8 mouse cellular contexts compared by ENCODE assay signal in the genomic region with DNA sequence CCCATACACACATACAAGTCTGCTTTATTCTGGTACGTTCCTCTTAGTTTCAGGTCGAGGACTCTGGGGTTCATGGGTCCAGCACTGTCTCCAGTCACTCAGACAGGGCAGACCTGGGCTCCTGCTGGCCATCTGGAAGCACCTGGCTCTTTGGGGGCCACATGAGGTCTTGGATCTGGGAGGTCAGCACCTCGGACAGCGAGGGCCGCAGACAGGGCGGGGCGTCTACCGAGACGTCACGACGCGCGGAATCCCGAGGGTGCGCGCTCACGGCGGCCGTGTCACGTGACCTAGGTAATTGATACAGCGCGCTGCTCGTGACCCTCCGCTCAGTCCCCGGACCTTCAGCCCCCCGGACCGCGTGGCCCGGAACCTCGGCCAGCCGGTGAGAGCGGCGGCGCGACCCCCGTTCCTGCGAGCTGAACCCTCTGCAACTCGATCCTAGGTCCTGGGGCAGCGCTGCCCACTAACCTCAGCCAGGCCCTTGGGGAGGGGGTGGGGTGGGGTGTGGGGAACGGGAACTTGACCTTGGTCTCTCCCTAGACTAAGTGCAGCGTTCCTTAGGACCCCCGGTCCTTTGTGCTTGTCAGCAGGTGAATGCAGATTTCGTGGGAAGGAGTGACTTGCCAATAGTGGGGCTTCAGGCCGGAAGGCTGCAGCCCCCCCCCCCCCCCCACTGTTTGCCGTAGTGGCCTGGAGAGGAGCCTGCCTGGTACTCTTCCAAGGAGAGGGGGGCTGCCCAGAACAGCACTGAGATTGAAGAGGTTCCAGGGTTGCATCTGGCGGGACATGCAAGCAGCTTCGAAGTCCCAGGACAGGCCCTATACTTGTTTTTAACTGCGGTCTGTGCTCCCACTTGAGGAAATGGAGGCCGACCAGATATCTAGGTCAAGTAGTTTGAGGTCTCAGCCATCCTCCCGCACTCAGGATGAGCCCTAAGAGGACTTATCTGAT. TPM values are rescaled to one million over a fixed set of nuclear protein-coding genes. Genes with fewer than 3 reads are reported as not detected.
DNase-seq lines count a peak whose midpoint lies in the region; ATAC-seq lines count a peak whose summit lies in the region.

A gene (plus strand): TSS at position 288 of the 954 bp plus-strand sequence.

- H3K27me3 ChIP-seq in intestine, embryonic 14.5 days (replicated peaks; ENCODE audit: control insufficient read depth, insufficient read depth, low read length) = no peaks in the 10 kb centered on the region

- H3K4me2 ChIP-seq in intestine, embryonic 14.5 days (ENCODE audit: low read length) = peak within 1 kb of the TSS; percentile 77

- no peak within 1 kb of the TSS for H3K27ac ChIP-seq in intestine, embryonic 14.5 days (ENCODE audit: low read depth)

- 2% methylated on average over 49 of the region's 50 CpGs for WGBS in intestine, embryonic 14.5 days

- peak; percentile 88 for ATAC-seq in intestine, embryonic 14.5 days (replicated peaks; ENCODE audit: low FRiP score, low TSS enrichment, low read depth)
- peak; percentile 99 for ATAC-seq in megakaryocyte progenitor cell, adult 5-6 weeks (replicated peaks; ENCODE audit: poor library complexity)
- ATAC-seq in activated CD4-positive, CD25-positive, alpha-beta regulatory T cell, adult 4 months = no peak

- H3K9me3 ChIP-seq in intestine, embryonic 14.5 days (ENCODE audit: control insufficient read depth, low read length) = no peaks in the 10 kb centered on the region

- DNase-seq in adrenal gland, postnatal 25 days = peak; percentile 83
- DNase-seq in embryo, embryonic 11.5 days (ENCODE audit: low read depth, low spot score) = peak; percentile 80
- DNase-seq in gastrocnemius, postnatal 25 days = peak; percentile 53
- peak; percentile 94 for DNase-seq in intestine, embryonic 14.5 days (ENCODE audit: low spot score)
- peak; percentile 67 to 88 for DNase-seq in left cerebral cortex, postnatal 10 days (ENCODE audit: extremely low spot score in 1 of 2, low spot score in 2 of 2)
- peak; percentile 83 for DNase-seq in right cerebral cortex, postnatal 25 days

- intact Hi-C loops in left cerebral cortex, postnatal 10 days (cut with DNase I) = no loop called here

- no peaks in the 10 kb centered on the region for H3K4me1 ChIP-seq in intestine, embryonic 14.5 days (replicated peaks; ENCODE audit: control insufficient read depth, insufficient read depth, low read length)

- H3K9ac ChIP-seq in intestine, embryonic 14.5 days (ENCODE audit: low read length) = peak within 1 kb of the TSS; percentile 67

- peak within 1 kb of the TSS; percentile 76 for H3K4me3 ChIP-seq in intestine, embryonic 14.5 days (ENCODE audit: low read depth, low read length)

- H3K36me3 ChIP-seq in intestine, embryonic 14.5 days (ENCODE audit: control insufficient read depth, insufficient read depth, low read length) = no peaks in the 10 kb centered on the region

RNA-seq across cellular contexts. Expression of the gene that starts here (rescaled TPM):
- total RNA-seq in adrenal gland, postnatal 25 days (2021) = 7.5 and 9.4 TPM in 2 replicates
- under 1 TPM; 0.51 to 0.87 TPM for total RNA-seq in gastrocnemius, postnatal 25 days (2021)
- polyA plus RNA-seq in intestine, embryonic 14.5 days (2014; fragmentation: Nextera tagmentation; extraction: Ambion mirVana) = 17.8 and 19.9 TPM in 2 replicates
- 10 to 100 TPM; 55.3 to 63.5 TPM for total RNA-seq in left cerebral cortex, postnatal 10 days (2021)
- total RNA-seq in megakaryocyte progenitor cell, adult 5-6 weeks (2015) = not detected in 2 replicates
- not detected in 2 replicates for total RNA-seq in megakaryocyte progenitor cell, adult 5-6 weeks (2017)
- under 1 TPM in 1 of 2 experiments, not detected in 1; 0.09 TPM for polyA plus RNA-seq in activated CD4-positive, CD25-positive, alpha-beta regulatory T cell, adult 4 months (2017; shearing (Covaris generic))

Comparison
In these comparisons a context has a peak if more than half of its experiments do, and no peak if none do; other contexts are left out.
1. RNA of the gene that starts here (polyA plus RNA-seq): 17.8 to 19.9 TPM in intestine, embryonic 14.5 days; 0.09 TPM in activated CD4-positive, CD25-positive, alpha-beta regulatory T cell, adult 4 months; every median in the first group is over 10 times any median in the second.
2. Peak in DNase-seq in gastrocnemius, postnatal 25 days; RNA of the gene not detected or under 1 TPM.
3. Peak in ATAC-seq in megakaryocyte progenitor cell, adult 5-6 weeks; RNA of the gene not detected or under 1 TPM.
4. Peak in every context shown above with its lines, with median percentiles within 50 percentile points of each other: DNase-seq.